Mouse (Mus musculus) lung, embryonic 15.5 days (tissue): ENCODE measurements around the gene Tex26. TPM values are rescaled to one million over a fixed set of nuclear protein-coding genes. Genes with fewer than 3 reads are reported as not detected.

ENCODE experiments used
- ATAC-seq: fragments of 200-750 bp; cut with Nextera tagmentation; 2 replicates; pipeline ENCODE4 v1.8.0; 2017; ENCODE audit warnings: moderate number of reproducible peaks, borderline replicate concordance; ENCODE audit not compliant: low FRiP score, low TSS enrichment; ENCODE audit errors: extremely low read depth
- H3K27ac ChIP-seq: fragments of 300-500 bp; sonication (generic); 2 replicates; pipeline ENCODE4 v1.5.1; 2015; ENCODE audit warnings: moderate library complexity, mild to moderate bottlenecking, inconsistent platforms
- H3K27me3 ChIP-seq: fragments of 300-500 bp; sonication (generic); 2 replicates; pipeline ENCODE4 v1.6.1; 2015; ENCODE audit warnings: inconsistent platforms
- H3K36me3 ChIP-seq: fragments of 300-500 bp; sonication (generic); 2 replicates; pipeline ENCODE4 v1.6.1; 2015; ENCODE audit warnings: inconsistent platforms
- H3K4me1 ChIP-seq: fragments of 300-500 bp; sonication (generic); 2 replicates; pipeline ENCODE4 v1.6.1; 2015; ENCODE audit warnings: inconsistent platforms
- H3K4me2 ChIP-seq: fragments of 300-500 bp; sonication (generic); 2 replicates; pipeline ENCODE4 v1.6.1; 2015; ENCODE audit warnings: inconsistent platforms, mild to moderate bottlenecking, moderate library complexity
- H3K4me3 ChIP-seq: fragments of 300-500 bp; sonication (generic); 2 replicates; pipeline ENCODE4 v1.5.1; 2015; ENCODE audit warnings: mild to moderate bottlenecking, inconsistent platforms
- H3K9ac ChIP-seq: fragments of 300-500 bp; sonication (generic); 2 replicates; pipeline ENCODE4 v1.6.1; 2015; ENCODE audit warnings: inconsistent platforms
- H3K9me3 ChIP-seq: fragments of 300-500 bp; sonication (generic); 2 replicates; pipeline ENCODE4 v1.6.1; 2016; ENCODE audit warnings: inconsistent platforms
- WGBS: fragments of 180-500 bp; shearing (Covaris S2); methylation state at CpG from one replicate; pipeline ENCODE4 v1.1.7; 2015; 5-methylcytosine and 5-hydroxymethylcytosine counted together
- polyA plus RNA-seq: library from polyadenylated mRNA; unstranded; fragments of >200 nt; fragmentation: Nextera tagmentation; extraction: Ambion mirVana; gene quantifications from 2 replicates; pipeline ENCODE4 v1.2.1, GENCODE M21; 2015

Gene Tex26
- polyA plus RNA-seq, 1 experiment from 2014 or later = 1.7 TPM

DNA sequence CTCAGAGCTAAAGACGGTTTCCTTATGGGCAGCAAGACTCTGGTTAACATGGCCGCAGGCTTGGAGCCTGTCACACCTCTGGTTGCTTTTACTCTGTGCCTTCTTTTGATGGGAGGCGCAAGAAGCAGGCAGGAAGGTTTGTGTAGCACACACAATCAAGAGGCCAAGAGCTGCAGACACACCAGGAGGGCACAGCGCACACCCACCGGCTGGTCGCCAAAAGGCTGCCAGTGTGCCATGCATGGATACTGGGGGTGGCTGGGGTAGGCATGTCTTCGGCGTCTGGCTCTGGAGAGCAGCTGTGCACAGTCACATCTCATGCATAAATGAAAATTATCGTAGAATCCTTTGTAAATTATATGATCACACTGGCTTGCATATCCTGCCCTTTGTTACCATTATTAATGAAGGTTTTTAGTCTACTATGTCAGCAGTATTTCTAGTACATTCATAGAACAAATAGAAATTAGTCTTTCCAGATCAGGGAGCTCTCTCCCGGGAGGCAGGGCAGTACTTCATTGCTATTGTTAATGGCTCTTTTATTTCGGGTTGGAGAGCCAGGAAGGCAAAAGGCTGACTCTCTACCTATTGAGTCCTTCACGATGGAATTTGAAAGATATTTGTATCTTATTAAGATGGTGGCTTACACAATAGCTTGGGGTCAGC lies 57.1 kb downstream of the Tex26 start:
- WGBS = 65% methylated on average over 12 of the region's 12 CpGs
- ATAC-seq = no peak
- no peak overlapping the region for H3K27ac ChIP-seq
- no peak overlapping the region for H3K9ac ChIP-seq
- no peaks in the 10 kb centered on the region for H3K9me3 ChIP-seq
- H3K36me3 ChIP-seq = no peaks in the 10 kb centered on the region
- 0 out of 2 replicates have a peak, but pooled peaks cover 4% of the 10 kb centered on the region for H3K4me1 ChIP-seq
- no peak overlapping the region for H3K4me2 ChIP-seq
- H3K27me3 ChIP-seq = no peaks in the 10 kb centered on the region
- H3K4me3 ChIP-seq = no peak overlapping the region

DNA sequence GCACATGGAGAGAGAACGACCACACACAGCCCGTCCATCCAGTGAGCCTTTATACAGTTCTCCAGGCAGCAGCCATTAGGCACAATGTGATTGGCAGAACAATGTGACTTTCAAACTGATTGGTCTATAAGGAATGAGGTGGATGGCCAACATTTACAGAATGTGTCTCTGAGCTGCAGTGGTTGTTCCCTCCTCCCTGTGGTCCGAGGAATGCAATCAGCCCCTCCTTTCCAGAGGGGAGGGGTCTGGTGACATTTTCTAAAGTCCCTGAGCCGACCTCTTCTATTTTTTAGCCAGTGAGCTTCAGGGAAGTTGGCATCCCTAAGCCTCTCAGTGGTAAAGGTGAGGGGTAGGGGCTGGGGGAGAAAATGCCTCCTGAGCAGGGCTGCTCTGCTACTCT lies 60.5 kb downstream of the Tex26 start:
- Histone ChIP-seq H3K9ac (no peak overlapping the region), H3K4me3 (no peak overlapping the region), H3K36me3 (no peaks in the 10 kb centered on the region), H3K27me3 (no peaks in the 10 kb centered on the region), H3K4me1 (peaks cover 8% of the 10 kb centered on the region; the same call in 1 of the 2 replicates), H3K27ac (no peak overlapping the region), H3K9me3 (no peaks in the 10 kb centered on the region), H3K4me2 (no peak overlapping the region)
- ATAC-seq = no peak
- 39% methylated on average over 4 of the region's 4 CpGs for WGBS

- Histone ChIP-seq H3K9ac (no peak overlapping the region), H3K4me2 (no peak overlapping the region), H3K4me3 (no peak overlapping the region), H3K27me3 (no peaks in the 10 kb centered on the region), H3K27ac (no peak overlapping the region), H3K4me1 (peaks cover 8% of the 10 kb centered on the region; the same call in 1 of the 2 replicates), H3K36me3 (no peaks in the 10 kb centered on the region), H3K9me3 (no peaks in the 10 kb centered on the region)
- ATAC-seq = no peak
- 60% methylated on average over 23 of the region's 23 CpGs for WGBS
Measured at GRCm38 (mm10) chr5:149503423-149504175, 64.1 kb downstream of the Tex26 start.

DNA sequence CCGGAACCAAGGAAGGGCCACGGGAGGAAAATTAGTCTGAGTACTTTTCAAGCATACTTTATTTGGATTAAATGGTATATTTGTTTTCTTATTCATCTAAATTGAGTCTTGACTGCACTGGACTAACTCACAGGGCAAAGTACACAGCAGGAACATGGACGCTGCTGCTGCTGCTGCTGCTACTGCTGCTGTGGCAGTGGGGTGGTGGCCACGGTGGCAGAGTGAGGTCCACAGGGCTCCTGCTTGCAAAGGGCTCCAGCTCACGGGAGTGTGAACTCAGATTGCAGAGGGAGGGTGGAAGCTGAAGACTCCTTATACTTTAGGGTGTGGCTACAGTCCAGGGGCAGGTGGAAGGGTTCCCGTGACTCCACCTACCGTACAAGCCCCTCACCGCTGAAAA lies 65.5 kb downstream of the Tex26 start:
- 63% methylated on average over 8 of the region's 8 CpGs for WGBS
- Histone ChIP-seq H3K4me2 (no peak overlapping the region), H3K9me3 (no peaks in the 10 kb centered on the region), H3K9ac (no peak overlapping the region), H3K4me3 (no peak overlapping the region), H3K36me3 (no peaks in the 10 kb centered on the region), H3K27me3 (no peaks in the 10 kb centered on the region), H3K4me1 (peaks cover 6% of the 10 kb centered on the region; the same call in 1 of the 2 replicates), H3K27ac (no peak overlapping the region)
- ATAC-seq = no peak

DNA sequence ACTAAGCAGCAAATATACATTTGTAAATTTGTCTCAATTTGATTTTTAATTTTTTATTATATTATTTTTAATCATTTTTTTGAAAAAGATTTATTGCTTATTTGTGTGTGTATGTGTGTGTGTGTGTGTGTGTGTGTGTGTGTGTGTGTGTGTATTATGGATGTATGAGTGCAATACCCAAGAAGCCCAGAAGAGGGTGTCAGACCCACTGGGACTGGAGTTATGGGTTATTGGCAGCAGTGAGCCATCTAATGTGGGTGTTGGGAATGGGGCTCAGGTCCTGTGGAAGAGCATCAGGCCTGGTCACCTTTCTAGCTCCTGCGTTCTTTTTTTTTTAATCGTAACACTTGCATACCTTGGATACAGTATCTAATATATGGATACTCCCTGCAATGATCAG lies 66.6 kb downstream of the Tex26 start:
- H3K9me3 ChIP-seq = no peaks in the 10 kb centered on the region
- H3K9ac ChIP-seq = no peak overlapping the region
- WGBS = 98% methylated on average over 2 of the region's 2 CpGs
- H3K4me3 ChIP-seq = no peak overlapping the region
- H3K27ac ChIP-seq = no peak overlapping the region
- peaks cover 4% of the 10 kb centered on the region; the same call in 1 of the 2 replicates for H3K4me1 ChIP-seq
- no peak for ATAC-seq
- no peaks in the 10 kb centered on the region for H3K36me3 ChIP-seq
- no peaks in the 10 kb centered on the region for H3K27me3 ChIP-seq
- H3K4me2 ChIP-seq = no peak overlapping the region

DNA sequence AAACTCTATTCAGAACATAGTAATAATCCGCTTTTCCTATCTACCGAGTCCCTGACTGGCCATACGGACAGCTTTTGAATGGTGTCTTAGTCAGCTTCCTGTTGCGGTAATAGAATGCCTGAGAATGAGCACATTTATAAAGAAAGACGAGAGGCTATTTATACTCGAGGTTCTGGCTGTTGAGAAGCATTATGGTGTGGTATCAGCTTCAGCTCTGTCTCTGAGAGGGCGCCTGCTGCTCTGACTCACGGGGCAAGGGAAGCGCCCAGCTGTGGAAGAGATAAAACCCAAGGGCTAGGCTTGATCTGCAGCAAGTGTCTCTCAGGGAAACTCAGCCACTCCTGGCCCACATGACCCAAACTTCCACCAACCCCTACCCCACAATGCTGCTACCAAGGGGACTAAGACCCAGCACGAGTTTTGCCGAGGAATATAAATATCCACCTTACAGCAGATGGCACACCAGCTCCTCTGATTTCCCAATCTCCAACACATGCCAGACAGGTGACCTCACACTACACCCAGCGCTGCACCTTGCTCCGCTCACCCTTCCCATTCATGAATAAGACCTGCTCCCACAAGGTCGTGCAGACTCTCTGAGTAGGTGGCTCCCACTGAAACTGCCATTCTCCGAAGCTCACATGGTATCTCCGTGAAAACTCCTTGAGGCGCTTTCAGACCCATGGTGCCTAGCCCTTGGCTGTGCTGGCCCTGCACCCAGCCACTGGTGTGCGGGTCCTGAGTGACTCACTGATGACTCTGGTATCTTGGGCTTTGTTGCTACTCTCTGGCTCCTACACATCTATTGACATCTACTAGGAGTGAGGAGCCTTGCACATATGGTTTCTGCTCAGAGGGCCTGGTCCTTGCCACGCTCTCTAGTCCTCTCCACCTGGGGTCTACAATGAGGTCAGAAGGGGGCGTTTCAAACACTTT lies 68.9 kb downstream of the Tex26 start:
- Histone ChIP-seq H3K4me1 (peaks cover 6% of the 10 kb centered on the region), H3K4me2 (no peak overlapping the region), H3K27me3 (no peaks in the 10 kb centered on the region), H3K9me3 (no peaks in the 10 kb centered on the region), H3K27ac (no peak overlapping the region), H3K36me3 (no peaks in the 10 kb centered on the region), H3K9ac (no peak overlapping the region), H3K4me3 (no peak overlapping the region)
- WGBS = 69% methylated on average over 20 of the region's 20 CpGs
- ATAC-seq = no peak

- 69% methylated on average over 13 of the region's 13 CpGs for WGBS
- no peak for ATAC-seq
- Histone ChIP-seq H3K4me3 (no peak overlapping the region), H3K9ac (no peak overlapping the region), H3K4me1 (peaks cover 20% of the 10 kb centered on the region), H3K4me2 (no peak overlapping the region), H3K27ac (no peak overlapping the region), H3K27me3 (no peaks in the 10 kb centered on the region), H3K9me3 (no peaks in the 10 kb centered on the region), H3K36me3 (no peaks in the 10 kb centered on the region)
Measured at GRCm38 (mm10) chr5:149510323-149510722, 70.9 kb downstream of the Tex26 start.

- H3K4me1 ChIP-seq = peaks cover 22% of the 10 kb centered on the region
- H3K4me3 ChIP-seq = no peak overlapping the region
- no peaks in the 10 kb centered on the region for H3K9me3 ChIP-seq
- no peak for ATAC-seq
- no peaks in the 10 kb centered on the region for H3K36me3 ChIP-seq
- no peak overlapping the region for H3K27ac ChIP-seq
- H3K27me3 ChIP-seq = no peaks in the 10 kb centered on the region
- no peak overlapping the region for H3K9ac ChIP-seq
- H3K4me2 ChIP-seq = no peak overlapping the region
- WGBS = 68% methylated on average over 3 of the region's 3 CpGs
Measured at GRCm38 (mm10) chr5:149512695-149513094, 73.2 kb downstream of the Tex26 start.

- H3K4me3 ChIP-seq = peak overlapping the region; percentile 2; the same call in 1 of the 2 replicates
- no peaks in the 10 kb centered on the region for H3K9me3 ChIP-seq
- peaks cover 22% of the 10 kb centered on the region for H3K4me1 ChIP-seq
- 31% methylated on average over 9 of the region's 9 CpGs for WGBS
- no peak overlapping the region; the same call in 1 of the 2 replicates for H3K9ac ChIP-seq
- H3K27me3 ChIP-seq = no peaks in the 10 kb centered on the region
- peak overlapping the region; percentile 85 for H3K27ac ChIP-seq
- no peak for ATAC-seq
- H3K36me3 ChIP-seq = no peaks in the 10 kb centered on the region
- H3K4me2 ChIP-seq = peak overlapping the region; percentile 48
Measured at GRCm38 (mm10) chr5:149513438-149514086, 74.1 kb downstream of the Tex26 start.

GRCm38 (mm10) chr5:149514087-149514671 lies 74.7 kb downstream of the Tex26 start:
- Histone ChIP-seq H3K4me2 (peak overlapping the region; percentile 48), H3K27ac (peak overlapping the region; percentile 85), H3K9ac (no peak overlapping the region; the same call in 1 of the 2 replicates), H3K9me3 (no peaks in the 10 kb centered on the region), H3K4me3 (peak overlapping the region; percentile 2; the same call in 1 of the 2 replicates), H3K27me3 (no peaks in the 10 kb centered on the region), H3K4me1 (peaks cover 22% of the 10 kb centered on the region), H3K36me3 (no peaks in the 10 kb centered on the region)
- peak; percentile 68; the same call in 1 of the 2 replicates for ATAC-seq
- 3% methylated on average over 14 of the region's 14 CpGs for WGBS

DNA sequence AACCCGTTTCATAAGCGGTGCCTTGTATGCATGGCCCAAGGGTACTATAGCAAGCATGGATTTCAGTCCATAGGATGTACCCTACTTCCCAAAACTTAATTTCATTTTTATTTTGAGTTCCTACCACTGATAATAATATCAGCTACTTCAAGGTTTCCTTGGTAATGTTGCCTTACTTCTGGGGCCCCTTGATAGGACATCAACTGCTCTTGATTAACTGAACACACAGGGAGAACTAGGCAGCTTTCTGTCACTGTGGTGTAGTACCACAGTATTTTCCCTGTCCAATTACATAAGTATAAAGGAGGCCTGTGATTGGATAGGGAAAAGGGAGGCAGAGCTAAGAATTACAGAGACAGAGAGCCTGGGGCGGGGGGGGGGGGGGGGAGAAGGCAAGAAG lies 75.4 kb downstream of the Tex26 start:
- H3K27ac ChIP-seq = peak overlapping the region; percentile 85
- 21% methylated on average over 2 of the region's 3 CpGs for WGBS
- peaks cover 22% of the 10 kb centered on the region for H3K4me1 ChIP-seq
- no peaks in the 10 kb centered on the region for H3K9me3 ChIP-seq
- no peak for ATAC-seq
- no peaks in the 10 kb centered on the region for H3K27me3 ChIP-seq
- no peak overlapping the region for H3K4me3 ChIP-seq
- H3K36me3 ChIP-seq = no peaks in the 10 kb centered on the region
- H3K4me2 ChIP-seq = peak overlapping the region; percentile 48
- no peak overlapping the region for H3K9ac ChIP-seq
